Mouse (Mus musculus) gonadal fat pad, adult 2 months (tissue): ENCODE measurements at regions not wholly inside any gene's neighbourhood (a gene's known extent, or its start where the extent isn't known, plus 50 kb on each side); places are given as distances from the start of the nearest gene placed in this dataset.

ENCODE experiments used
- DNase-seq: peaks from one replicate; pipeline ENCODE4 v3.0.0-alpha.2; 2012; ENCODE audit warnings: low read depth

- no peak for DNase-seq
Measured at GRCm38 (mm10) chr2:74187963-74188790, 277.1 kb upstream of the Atp5g3 start.

GRCm38 (mm10) chr2:74178106-74178505 lies 267.0 kb upstream of the Atp5g3 start:
- DNase-seq, result no peak

- no peak for DNase-seq
Measured at GRCm38 (mm10) chr2:74168776-74169570, 257.8 kb upstream of the Atp5g3 start.

GRCm38 (mm10) chr2:74168307-74168706 lies 257.2 kb upstream of the Atp5g3 start:
- no peak for DNase-seq

GRCm38 (mm10) chr2:74154062-74154461 lies 242.9 kb upstream of the Atp5g3 start:
- DNase-seq, result no peak

DNA sequence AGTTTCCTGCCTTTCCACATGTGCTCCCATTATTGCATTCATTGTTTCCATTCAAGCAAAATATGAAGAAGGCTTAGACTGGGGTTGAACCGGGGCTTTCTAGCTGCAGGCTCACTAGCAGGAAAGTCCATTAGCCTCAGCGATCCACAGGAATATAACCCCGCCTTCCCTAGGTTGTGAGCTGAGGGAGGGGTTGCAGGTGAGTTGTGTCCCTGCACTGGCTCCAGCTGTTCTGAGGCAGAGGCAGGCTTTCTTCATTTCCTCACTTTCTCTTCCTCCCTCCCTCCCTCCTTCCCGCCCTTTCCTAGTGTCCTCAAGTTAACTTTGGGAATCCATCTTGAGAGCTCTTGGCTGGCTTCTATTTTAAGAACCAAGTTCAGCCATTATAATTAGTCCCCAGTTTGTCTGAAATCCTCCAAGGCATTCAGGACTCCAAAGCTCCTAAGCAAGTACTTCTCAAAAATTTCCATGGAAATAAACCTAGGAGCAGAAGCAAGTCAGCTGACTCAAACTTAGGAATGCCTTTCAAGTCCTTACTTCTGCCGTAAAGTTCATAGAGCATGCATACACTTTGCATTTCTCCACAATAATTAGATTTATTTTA lies 242.2 kb upstream of the Atp5g3 start:
- DNase-seq, result no peak

DNA sequence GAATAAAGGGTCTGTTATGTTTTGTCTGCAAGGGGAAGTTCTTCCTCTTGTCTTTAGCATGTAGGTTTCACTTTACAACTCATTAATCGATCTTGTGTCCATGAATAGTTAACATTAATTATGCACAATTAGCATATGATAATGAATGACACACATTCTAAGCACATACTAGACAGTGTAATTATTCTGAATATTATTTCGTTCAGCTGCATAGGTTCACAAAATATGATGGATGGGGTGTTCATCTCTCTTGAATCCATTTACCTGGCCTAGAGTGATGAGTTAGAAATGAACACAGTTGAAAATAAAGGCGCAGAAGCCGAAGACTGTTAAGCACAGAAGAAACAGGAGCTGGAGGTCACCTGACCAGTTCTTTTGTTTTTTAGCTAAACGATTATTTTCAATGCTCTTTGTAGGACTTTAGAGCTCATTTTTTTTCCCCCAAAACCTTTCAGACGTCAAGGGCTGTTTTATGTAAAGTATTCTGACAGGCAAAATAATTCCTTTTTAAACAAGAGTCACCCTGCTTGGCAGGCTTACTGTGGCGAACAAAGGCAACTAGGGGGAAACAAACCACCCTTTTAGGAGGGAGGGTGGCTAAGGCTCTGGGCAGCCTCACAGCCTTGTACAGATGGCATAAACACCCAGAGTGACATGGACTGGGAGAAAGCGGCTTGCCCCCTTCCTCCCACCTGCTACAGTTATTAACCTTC lies 241.6 kb upstream of the Atp5g3 start:
- DNase-seq, result no peak

- no peak for DNase-seq
Measured at GRCm38 (mm10) chr2:74147193-74147592, 236.1 kb upstream of the Atp5g3 start.

- DNase-seq, result no peak
Measured at GRCm38 (mm10) chr2:74136624-74137003, 225.5 kb upstream of the Atp5g3 start.

GRCm38 (mm10) chr2:74135963-74136623 lies 225.0 kb upstream of the Atp5g3 start:
- DNase-seq, result no peak

DNA sequence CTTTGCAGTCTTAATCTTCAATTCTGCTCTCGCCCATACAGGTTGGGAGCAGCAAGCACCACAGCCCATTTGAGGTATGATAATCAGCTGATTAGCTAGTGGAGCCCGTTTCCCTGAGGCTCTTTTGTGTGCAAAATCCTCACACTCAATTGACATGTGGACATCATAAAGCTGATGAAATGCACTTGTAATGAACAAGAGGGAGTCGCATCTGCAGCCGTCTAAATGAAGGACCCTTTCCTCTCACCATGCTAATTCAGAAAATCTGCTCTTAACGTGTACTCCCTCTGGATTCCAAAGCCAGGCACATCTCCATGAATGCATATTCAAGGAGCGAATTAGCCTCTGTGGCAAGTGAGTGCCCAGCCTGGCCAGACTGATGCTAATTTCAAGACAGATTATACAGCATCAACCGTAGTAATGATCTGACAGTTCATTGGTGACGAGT lies 219.0 kb upstream of the Atp5g3 start:
- DNase-seq, result no peak

DNA sequence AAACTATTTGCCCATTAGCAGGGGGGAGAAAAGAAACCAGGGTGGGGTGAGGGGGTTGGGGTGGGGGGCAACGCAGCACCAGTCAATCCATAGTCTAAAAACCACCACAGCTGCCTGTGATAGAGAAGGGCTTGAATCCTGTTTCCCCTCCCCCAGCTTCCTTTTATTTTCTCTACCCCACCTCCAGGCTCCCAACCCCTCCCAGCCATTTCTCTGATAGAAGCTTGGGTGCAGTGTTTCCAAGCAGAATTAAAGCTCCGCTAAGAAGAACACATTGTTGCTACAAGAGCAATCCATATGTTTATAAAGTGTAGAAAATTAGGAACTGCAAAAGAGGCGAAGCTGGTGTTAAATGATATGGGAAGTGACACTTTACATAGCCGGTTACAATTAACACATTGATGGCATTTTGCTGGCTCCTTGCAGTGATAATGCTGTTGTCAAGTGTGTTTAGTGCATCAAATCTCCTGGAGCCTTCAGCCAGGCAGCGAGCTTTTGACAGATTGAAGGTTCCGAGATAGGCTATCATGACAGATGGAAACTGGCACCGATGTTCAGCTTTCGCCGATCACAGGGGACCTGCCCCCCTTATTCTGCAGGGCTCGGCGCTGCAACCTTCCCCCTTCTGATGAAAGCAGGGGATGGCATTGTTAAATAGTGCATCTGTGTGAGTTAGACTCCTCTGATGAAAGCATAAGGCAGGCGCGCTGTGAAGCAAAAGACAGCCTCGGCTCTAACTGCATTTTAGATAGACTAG lies 217.8 kb upstream of the Atp5g3 start:
- DNase-seq, result no peak

DNA sequence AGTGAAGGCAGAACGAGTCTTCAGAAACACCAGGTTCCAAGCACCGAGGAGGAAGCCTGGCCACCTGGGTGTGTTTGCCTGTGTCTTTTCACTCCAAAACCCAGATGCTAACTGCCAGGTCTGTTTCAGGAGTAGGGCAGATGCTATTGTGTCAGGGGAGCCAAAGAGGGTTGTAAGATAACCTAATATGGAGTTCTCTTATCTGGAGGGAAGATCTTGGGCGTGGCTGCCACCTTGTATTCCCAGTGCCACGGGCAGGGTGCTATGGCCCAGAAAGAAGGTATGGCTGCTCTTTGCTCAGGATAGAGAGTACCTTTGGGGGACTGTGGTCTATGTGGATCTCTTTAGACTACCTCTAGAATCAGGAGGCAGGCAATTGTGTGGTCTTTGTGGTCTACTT lies 216.0 kb upstream of the Atp5g3 start:
- DNase-seq, result no peak

GRCm38 (mm10) chr2:74124252-74124651 lies 213.1 kb upstream of the Atp5g3 start:
- no peak for DNase-seq

DNA sequence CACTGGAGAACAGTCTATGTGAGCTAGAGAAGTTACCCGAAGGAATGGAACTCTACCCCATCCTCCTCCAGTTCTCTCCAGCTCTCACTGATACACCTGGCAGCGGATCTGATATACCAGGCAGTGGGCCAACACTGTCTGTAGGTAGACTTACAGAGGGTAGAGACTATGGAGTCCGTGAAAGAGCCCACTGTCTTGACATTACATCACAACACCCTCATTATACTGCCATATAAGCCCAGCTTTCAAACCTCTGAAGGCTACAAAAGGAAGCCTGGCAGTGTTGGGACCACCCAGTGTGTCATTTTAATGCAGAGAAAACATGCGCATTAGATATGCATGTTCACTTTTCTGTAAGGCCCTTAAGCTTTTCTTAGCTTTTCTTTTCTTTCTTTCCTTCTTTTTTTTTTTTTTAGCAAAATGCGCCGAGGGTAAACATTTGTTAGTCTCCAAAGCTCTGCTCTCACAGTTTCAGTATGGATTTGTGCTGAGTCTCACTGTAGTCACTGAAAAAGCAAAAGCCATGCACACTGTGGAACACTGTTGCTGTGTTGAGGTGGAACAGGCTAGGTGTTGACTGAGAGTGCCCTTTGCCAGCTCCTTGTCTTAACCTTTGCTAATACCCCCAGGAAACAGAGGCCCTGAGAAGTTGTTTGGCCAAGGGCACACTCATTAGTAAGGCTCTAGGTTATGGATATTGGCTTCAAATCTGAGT lies 212.4 kb upstream of the Atp5g3 start:
- DNase-seq, result no peak

DNA sequence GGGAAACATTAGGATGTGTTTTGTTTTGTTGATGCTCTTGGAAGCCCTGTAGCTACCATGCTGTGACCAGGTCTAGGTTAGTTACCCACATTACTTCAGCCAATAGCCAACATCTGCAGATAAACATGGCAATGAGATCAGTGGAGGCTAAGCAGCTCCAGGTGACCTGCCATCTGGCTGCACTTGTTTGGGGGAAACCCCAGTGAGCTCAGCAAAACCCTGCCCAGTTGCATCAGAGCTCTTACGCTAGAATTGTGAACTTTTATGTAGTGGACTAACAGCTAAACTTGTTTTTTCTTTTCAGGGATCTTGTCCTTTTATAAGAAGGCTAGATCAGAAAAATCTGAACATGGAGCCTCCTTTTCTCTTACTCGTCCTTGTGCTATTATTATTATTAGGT lies 211.8 kb upstream of the Atp5g3 start:
- DNase-seq, result no peak

- no peak for DNase-seq
Measured at GRCm38 (mm10) chr2:74120051-74120450, 208.9 kb upstream of the Atp5g3 start.

- DNase-seq, result no peak
Measured at GRCm38 (mm10) chr2:74119167-74119937, 208.2 kb upstream of the Atp5g3 start.

GRCm38 (mm10) chr2:74106472-74106871 lies 195.3 kb upstream of the Atp5g3 start:
- DNase-seq, result no peak
